Mouse (Mus musculus) ES-E14 (cell line): ENCODE measurements around the gene Rpl38.

ENCODE experiments used
- CHD2 ChIP-seq: IDR thresholded peaks from 2 replicates; pipeline ENCODE4 v1.6.1; 2014; ENCODE audit warnings: mild to moderate bottlenecking, low read depth, low read length, inconsistent platforms
- HCFC1 ChIP-seq: IDR thresholded peaks from 2 replicates; pipeline ENCODE4 v1.6.1; 2012; ENCODE audit warnings: low read length, inconsistent platforms, borderline replicate concordance; ENCODE audit not compliant: insufficient read depth
- MAFK ChIP-seq: IDR thresholded peaks from 2 replicates; pipeline ENCODE4 v1.6.1; 2014; ENCODE audit warnings: mild to moderate bottlenecking, low read depth, low read length, inconsistent platforms; ENCODE audit not compliant: insufficient read depth
- ZC3H11A ChIP-seq: IDR thresholded peaks from 2 replicates; pipeline ENCODE4 v1.6.1; 2012; ENCODE audit warnings: low read depth, mild to moderate bottlenecking, inconsistent platforms, low read length, borderline replicate concordance
- ZNF384 ChIP-seq: IDR thresholded peaks from 2 replicates; pipeline ENCODE4 v1.6.1; 2012; ENCODE audit warnings: low read depth, low read length, inconsistent platforms

- TF ChIP-seq MAFK (no peak), ZNF384 (no peak), HCFC1 (no peak), CHD2 (no peak), ZC3H11A (no peak)
These were observed 25.1 kb downstream of the Rpl38 start for GRCm38 (mm10) chr11:114693456-114693855.
